Mouse (Mus musculus) embryonic stem cell, embryonic (primary cell): ENCODE measurements around the gene Zscan4-ps1.
"Not testable (repeated sequence)": the region's sequence is repeated elsewhere in the genome, so short reads cannot be mapped to it uniquely, and the experiment has no call there.

Experiments used
- CTCF ChIA-PET, 4 experiments: fragments of 300-600 bp in 2 of 4; fragments of 350-600 bp in 2 of 4; sonication (Branson Sonifier 250); formaldehyde crosslinking; loops; one replicate each; lab custom pipeline; 2022; ENCODE audit warnings: inconsistent platforms in 2 of 4; lab: Charles Lee
- POLR2A ChIA-PET, 4 experiments: fragments of 300-600 bp in 2 of 4; fragments of 350-600 bp in 2 of 4; sonication (Branson Sonifier 250); formaldehyde crosslinking; loops; one replicate each; lab custom pipeline; 2022; ENCODE audit warnings: antibody characterized with exemption in 4 of 4, inconsistent platforms in 1 of 4; lab: Charles Lee

The Zscan4-ps1 gene

DNA sequence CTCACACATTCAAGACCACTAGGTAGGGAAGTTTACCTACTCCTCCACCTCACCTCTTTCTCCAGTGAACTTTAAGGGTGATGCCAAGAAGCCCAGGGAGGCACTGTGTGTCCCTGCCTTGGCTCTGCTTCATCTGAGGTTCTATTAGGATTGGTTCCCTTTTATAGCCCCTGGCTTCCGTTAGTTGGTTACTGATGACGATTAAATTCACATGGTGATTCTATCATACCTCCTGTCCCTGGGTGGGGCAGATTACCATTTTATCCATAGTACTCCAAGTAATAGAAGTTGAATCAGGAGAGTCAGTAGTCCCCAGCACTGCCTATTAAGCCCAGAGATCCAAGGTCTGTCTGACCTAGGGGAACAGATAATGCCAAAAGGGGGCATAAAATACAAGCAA is at the start of gene Zscan4-ps1:
Gene Zscan4-ps1, minus strand, starts transcription at position 101 of the 400 bp plus-strand sequence.
- CTCF ChIA-PET, POLR2A ChIA-PET: not testable (repeated sequence)
